Mouse (Mus musculus): ENCODE measurements around the gene Frmpd3. TPM values are rescaled to one million over a fixed set of nuclear protein-coding genes. Genes with fewer than 3 reads are reported as not detected.
A peak's percentile ranks its signal among the peaks of the same experiment; 100 is the strongest.

Gene Frmpd3
- total RNA-seq, 2 experiments from 2014 or later = 0.18 to 0.24 TPM

DNA sequence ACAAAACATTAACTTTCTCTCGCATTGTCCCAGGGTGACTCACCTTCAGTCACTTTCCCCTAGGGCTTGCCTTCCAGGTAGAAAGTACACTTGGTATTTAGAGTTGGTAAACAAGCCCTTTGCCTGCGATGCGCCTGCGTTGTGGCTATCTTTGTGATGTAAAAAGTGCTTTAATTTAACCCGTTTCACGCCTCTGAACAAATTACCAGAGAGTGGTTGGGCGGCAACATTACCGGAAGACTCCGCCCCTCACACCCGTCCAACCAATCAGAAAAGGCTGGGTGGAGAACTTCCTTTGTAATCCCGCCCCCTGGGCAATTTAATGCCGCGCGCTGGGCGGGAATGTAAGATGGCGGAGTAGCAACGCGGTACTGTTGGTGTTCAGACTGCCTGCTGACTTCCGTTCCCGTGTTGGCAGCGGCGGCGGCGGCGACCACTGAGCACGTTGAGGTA is 114.2 kb downstream of the Frmpd3 start, which contains the start of gene Prps1:
TSS of gene Prps1 (plus strand) at position 335 of the 453 bp plus-strand sequence.
- DNase-seq = peak; percentile 88

DNA sequence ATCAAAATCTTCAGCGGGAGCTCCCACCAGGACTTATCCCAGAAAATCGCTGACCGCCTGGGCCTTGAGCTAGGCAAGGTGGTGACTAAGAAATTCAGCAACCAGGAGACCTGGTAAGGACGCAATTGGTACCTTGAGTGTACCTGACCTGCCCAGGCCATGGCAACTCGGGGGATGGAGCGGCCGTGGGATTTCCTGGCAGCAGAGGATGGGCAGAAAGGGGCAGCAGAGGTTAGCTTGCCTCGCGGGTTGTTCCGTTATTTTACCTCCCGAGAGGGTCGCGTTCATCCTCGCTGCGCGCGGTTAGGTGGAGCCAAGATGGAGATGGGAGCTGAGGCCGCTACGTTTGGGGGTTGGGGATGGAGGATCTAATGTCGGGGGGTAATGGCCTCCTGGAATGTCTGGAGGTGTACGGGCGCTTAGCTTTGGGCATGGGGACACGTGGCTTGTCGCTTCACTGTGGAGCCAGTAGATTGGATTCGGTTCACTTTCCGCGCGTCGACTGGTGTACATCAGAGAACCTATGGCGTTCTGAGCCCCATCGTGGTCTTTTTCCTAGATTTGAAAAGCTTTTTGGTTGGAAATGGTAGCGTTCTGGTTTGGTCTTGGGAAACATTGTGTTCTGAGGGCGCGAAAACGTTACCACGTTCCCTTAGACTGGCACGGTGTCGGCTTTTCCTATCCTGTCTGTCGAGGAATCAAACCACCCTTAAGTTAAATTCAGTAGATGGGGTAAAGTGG is 114.9 kb downstream of the Frmpd3 start:
- peak; percentile 13 for DNase-seq

DNA sequence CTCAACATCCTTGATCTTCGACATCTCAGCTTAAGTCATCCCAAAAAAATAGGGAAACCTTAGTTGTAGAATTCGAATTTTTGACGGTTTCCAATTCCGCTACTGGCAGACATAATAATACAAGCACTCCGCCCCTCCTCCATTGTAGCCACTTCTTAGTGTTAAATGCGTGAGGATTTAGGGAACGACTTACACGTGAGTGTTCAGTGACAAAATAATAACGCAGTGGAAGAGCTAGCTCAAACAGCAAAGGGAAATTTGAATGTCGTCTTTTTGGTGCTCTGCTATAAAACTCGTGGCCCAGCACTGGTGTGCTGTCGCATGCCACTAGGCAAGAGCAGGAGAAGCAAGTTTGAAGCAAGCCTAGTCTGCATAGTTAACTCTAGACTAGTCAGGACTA is 115.4 kb downstream of the Frmpd3 start:
- DNase-seq = no peak

DNA sequence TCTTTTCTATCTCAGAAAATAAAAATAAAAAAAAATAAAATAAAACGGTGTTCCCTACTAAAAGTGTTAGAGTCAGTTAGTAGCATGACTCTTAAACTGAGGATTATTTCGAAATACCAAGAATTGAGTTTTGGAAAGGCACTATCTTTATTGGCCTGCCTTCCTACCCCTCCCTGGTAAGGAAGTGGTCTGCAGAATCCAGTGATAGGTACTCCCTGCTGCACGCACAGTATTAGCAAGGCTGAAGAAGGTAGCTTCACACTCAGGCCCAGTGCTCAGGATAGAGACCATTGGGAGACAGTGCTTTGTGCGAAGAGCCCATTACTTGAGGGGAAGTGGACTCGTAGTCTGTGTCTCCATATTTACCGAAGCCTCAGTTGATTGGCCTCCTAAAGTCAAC is 136.2 kb downstream of the Frmpd3 start:
- no peak for DNase-seq

DNA sequence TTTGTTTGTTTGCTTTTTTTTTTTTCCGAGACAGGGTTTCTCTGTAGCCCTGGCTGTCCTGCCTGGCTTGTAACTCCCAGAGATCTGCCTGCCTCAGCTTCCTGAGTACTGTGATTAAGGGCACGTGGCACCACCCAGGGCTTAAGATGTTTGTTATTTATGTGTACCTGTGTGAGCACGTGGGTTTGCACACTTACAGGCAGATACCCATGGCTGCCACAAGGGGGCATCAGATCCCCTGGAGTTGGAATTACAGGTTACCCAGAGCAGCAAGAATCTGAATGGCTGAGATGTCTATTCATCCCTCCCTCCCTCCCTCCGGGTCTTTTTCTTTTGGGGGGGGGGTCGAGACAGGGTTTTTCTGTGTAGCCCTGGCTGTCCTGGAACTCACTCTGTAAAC is 137.1 kb downstream of the Frmpd3 start:
- peak; percentile 45 for DNase-seq

Small RNAs within 50 kb of the gene (microRNA-seq; reads per million reads assigned to microRNA genes)
- 6.9 reads per million, percentile 9 among the genes with 10 or more reads in this experiment for gene Mir3475

Other genes starting within 250 kb of the Frmpd3 start
- 10 to 100 TPM; 19.7 to 24.5 TPM for gene Prps1, start 114.3 kb downstream of the Frmpd3 start, total RNA-seq (2021)